Mouse (Mus musculus): ENCODE results near the gene Gtpbp10.

DNA sequence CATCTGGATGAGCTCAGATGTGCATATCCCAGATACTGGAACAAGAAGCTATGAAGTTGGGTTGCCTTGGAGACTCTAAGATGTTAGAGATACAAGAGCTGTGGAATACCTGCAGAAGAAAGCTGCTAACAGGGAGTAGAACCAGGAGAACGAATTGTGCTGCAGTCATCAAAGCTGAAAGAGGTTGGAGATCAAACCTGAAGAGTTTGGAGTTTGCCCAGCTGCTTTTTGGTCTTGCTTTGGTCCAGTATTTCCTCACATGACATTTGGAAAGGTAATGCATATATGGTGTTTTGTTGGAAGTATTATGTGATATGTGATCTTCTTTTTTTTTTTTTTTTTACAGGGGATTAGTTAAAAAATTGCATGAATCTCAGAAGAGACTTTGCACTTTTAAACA is 23.2 kb downstream of the Gtpbp10 start:
- TF ChIP-seq CTCF (IDR thresholded peaks at IDR 0.05; ENCODE audit: extremely low read depth, insufficient read depth, insufficient read length, insufficient replicate concordance) (no peak), POLR2A (IDR thresholded peaks at IDR 0.05; ENCODE audit: low read depth, low read length) (no peak)
